Mouse (Mus musculus): ENCODE results near the gene Kdm7a. TPM values are rescaled to one million over a fixed set of nuclear protein-coding genes. Genes with fewer than 3 reads are reported as not detected.

The Kdm7a gene
- total RNA-seq, 2 experiments from 2014 or later: 18.7 to 18.8 TPM

DNA sequence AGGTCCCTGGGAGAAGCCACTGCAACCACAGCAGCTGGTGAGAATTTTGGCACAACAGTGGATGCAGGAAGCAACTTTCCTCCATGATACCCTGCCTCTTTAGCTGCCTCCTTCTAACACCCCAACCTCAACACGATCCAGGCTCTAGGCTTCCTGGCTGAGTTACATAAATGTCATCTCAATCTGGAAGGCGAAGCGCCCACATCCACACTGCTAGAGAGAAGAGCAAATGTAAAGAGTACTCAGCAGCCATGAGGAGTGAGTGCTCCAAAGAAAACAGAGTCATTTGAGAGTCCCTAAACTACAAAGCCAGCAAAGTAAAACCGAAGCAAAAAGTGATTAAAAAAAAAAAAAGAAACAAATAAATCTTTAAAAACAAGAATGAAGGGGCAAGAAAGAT is 102.0 kb downstream of the Kdm7a start:
- DNase-seq: no peak

Other genes starting within 250 kb of the Kdm7a start
- 10 to 100 TPM; 10.9 to 11.5 TPM for gene Parp12, start 88.4 kb downstream of the Kdm7a start, total RNA-seq (2021)
- 10 to 100 TPM; 16.9 to 18.4 TPM for gene Slc37a3, start 170.9 kb upstream of the Kdm7a start, total RNA-seq (2021)
- under 1 TPM in 1 of 2 experiments, not detected in 1; 0.31 TPM for gene Rab19, start 174.4 kb upstream of the Kdm7a start, total RNA-seq (2021)
- gene Mkrn1, start 213.7 kb upstream of the Kdm7a start, total RNA-seq (2021): 10 to 100 TPM; 60.2 to 65.0 TPM

All from heart, adult 18-20 months (tissue).